Mouse (Mus musculus) myocyte (in vitro differentiated cells): ENCODE measurements around the gene Sppl3. TPM values are rescaled to one million over a fixed set of nuclear protein-coding genes. Genes with fewer than 3 reads are reported as not detected.
A peak's percentile ranks its signal among the peaks of the same experiment; 100 is the strongest.

ENCODE experiments used
- H3K27me3 ChIP-seq: one replicate; pipeline ENCODE4 v1.6.1; 2011; ENCODE audit not compliant: control insufficient read depth, insufficient read depth, insufficient read length
- H3K36me3 ChIP-seq: one replicate; pipeline ENCODE4 v1.6.1; 2011; ENCODE audit not compliant: control insufficient read depth, insufficient read depth
- H3K4me2 ChIP-seq: one replicate; pipeline ENCODE4 v1.6.1; 2011; ENCODE audit warnings: low read depth, control low read depth
- H3K4me3 ChIP-seq: one replicate; pipeline ENCODE4 v1.5.1; 2011; ENCODE audit warnings: mild to moderate bottlenecking, control low read depth, moderate library complexity
- H3K79me2 ChIP-seq: one replicate; pipeline ENCODE4 v1.6.1; 2011; ENCODE audit not compliant: control insufficient read depth, insufficient read depth
- H3ac ChIP-seq: one replicate; pipeline ENCODE4 v1.6.1; 2011; ENCODE audit not compliant: control insufficient read depth, insufficient read length
- CEBPB ChIP-seq: IDR thresholded peaks from 2 replicates; pipeline ENCODE4 v1.6.1; 2011; ENCODE audit warnings: mild to moderate bottlenecking, moderate library complexity; ENCODE audit not compliant: poor library complexity, insufficient read depth, severe bottlenecking
- E2F4 ChIP-seq: IDR thresholded peaks from one replicate; pipeline ENCODE4 v1.6.1; 2011; ENCODE audit warnings: mild to moderate bottlenecking, control low read depth, moderate library complexity; ENCODE audit not compliant: insufficient read depth
- MAX ChIP-seq: IDR thresholded peaks from one replicate; pipeline ENCODE4 v1.6.1; 2011; ENCODE audit warnings: low read depth, mild to moderate bottlenecking, control low read depth
- MYOD1 ChIP-seq, 3 experiments: IDR thresholded peaks; one replicate each; pipeline ENCODE4 v1.6.1; 2011; ENCODE audit warnings: control low read depth in 2 of 3, low read depth in 2 of 3, mild to moderate bottlenecking in 2 of 3, moderate library complexity in 1 of 3; ENCODE audit not compliant: insufficient read length in 2 of 3, control insufficient read depth in 1 of 3
- MYOG ChIP-seq, 3 experiments: IDR thresholded peaks; one replicate each; pipeline ENCODE4 v1.6.1; 2011; ENCODE audit warnings: control low read depth in 2 of 3, low read depth in 2 of 3, mild to moderate bottlenecking in 2 of 3; ENCODE audit not compliant: insufficient read length in 2 of 3, control insufficient read depth in 1 of 3, insufficient read depth in 1 of 3
- POLR2A ChIP-seq: IDR thresholded peaks from one replicate; pipeline ENCODE4 v1.6.1; 2011; ENCODE audit warnings: low read depth, mild to moderate bottlenecking, control low read depth, moderate library complexity; ENCODE audit not compliant: insufficient read length
- POLR2AphosphoS2 ChIP-seq: IDR thresholded peaks from one replicate; pipeline ENCODE4 v1.6.1; 2011; ENCODE audit warnings: low read depth, control low read depth; ENCODE audit not compliant: insufficient read length
- REST ChIP-seq: IDR thresholded peaks from one replicate; pipeline ENCODE4 v1.6.1; 2011; ENCODE audit warnings: mild to moderate bottlenecking, control low read depth, moderate library complexity; ENCODE audit not compliant: insufficient read depth, insufficient read length
- SRF ChIP-seq: IDR thresholded peaks from one replicate; pipeline ENCODE4 v1.6.1; 2011; ENCODE audit warnings: low read depth; ENCODE audit not compliant: control insufficient read depth, insufficient read length
- TCF12 ChIP-seq: IDR thresholded peaks from one replicate; pipeline ENCODE4 v1.6.1; 2011; ENCODE audit warnings: mild to moderate bottlenecking, control low read depth; ENCODE audit not compliant: poor library complexity, insufficient read depth, severe bottlenecking
- TCF3 ChIP-seq: IDR thresholded peaks from one replicate; pipeline ENCODE4 v1.6.1; 2011; ENCODE audit warnings: low read depth, control low read depth; ENCODE audit not compliant: insufficient read length
- USF1 ChIP-seq: IDR thresholded peaks from one replicate; pipeline ENCODE4 v1.6.1; 2011; ENCODE audit warnings: low read depth, mild to moderate bottlenecking, control low read depth, moderate library complexity
- polyA plus RNA-seq: library from polyadenylated mRNA; unstranded; fragments of >200 nt; fragmentation: generic; extraction: Trizol; gene quantifications from one replicate; pipeline ENCODE4 v1.2.1, GENCODE M21; 2012; ENCODE audit warnings: missing spikeins

Sppl3 gene
- polyA plus RNA-seq, 1 experiment: 24.9 TPM

DNA sequence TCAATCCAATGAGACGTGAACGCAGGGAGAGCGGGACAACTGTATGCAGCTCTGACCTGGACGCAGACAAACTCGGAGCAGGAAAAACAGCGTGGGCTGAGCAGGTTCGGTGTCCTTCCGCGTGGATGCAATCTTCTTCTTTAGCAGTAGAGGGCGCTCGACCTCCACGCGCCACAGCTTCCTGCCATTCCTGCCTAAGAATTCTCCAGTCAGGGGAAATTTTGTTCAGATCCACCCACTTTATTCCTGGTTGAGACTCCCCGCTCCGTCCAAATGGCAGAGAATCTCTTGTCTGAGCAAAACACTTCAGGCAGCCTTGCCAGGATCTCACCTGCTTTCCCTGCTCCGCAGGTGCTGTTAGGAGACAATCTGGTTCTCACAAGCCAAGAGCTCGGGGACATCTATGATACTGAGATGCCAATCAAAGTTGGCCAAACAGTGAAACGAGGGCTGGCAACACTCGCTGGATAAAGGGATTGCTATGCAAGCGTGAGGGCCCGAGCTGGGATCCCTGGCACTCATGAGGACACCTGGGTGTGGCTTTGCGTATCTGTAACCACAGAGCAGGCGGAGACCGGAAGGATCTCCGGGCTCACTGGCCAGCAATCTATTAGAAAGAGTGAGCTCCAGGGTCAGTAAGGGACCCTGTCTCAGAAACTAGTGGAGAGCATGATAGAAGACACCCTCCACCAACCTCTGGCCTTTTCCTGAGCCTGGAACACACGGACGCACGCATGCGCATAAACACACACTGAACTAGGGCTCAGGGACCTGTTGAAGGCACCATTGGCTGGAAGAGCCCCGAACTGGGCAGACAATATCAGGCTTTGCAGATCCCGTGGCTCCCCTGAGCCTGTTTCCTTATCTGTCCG is 31.5 kb upstream of the Sppl3 start:
- Histone ChIP-seq H3K36me3 (no peaks in the 10 kb centered on the region), H3K4me3 (peak overlapping the region; percentile 7)
- TF ChIP-seq CEBPB (no peak), USF1 (no peak), E2F4 (no peak), TCF12 (no peak), TCF3 (no peak), MYOG (IDR thresholded peaks at IDR 0.05; ENCODE audit: control insufficient read depth in 1 of 3, insufficient read depth in 1 of 3, insufficient read length in 2 of 3, low read depth in 2 of 3) (no peak), POLR2A (no peak)

DNA sequence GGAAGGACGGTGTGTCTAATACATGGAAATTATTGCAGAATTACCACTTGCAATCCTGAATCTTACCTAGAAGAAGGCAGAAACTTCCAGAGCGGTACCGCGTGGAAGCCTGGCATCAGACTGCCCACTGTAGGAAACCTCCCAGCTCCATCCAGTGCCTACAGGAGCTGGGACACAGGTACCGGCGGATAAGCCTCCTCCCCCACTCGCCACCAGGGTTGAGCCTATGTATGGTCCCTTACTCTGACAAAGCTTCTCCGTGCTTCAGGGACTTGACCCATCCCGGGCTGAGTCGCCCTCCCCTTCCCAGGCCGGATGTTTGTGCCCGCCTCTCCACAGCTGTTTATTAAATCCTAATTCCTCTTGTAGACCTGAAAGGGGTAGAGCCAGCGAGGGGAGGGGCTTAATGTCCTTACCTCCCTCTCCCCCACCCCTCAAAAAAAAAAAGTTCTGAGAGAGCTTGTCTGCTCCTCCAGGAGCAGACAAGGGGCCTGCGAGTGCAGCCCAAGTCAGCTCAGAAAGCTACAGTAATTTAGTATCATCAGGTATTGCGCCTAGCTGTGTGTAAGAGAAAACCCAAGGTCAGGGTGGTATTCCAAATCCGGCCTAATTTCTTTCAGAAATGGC is 30.7 kb upstream of the Sppl3 start:
- H3K27me3 ChIP-seq: no peaks in the 10 kb centered on the region
- H3K36me3 ChIP-seq: no peaks in the 10 kb centered on the region
- no peak overlapping the region for H3ac ChIP-seq
- peak overlapping the region; percentile 7 for H3K4me3 ChIP-seq
- no peaks in the 10 kb centered on the region for H3K79me2 ChIP-seq
- TF ChIP-seq POLR2A (no peak), USF1 (no peak), TCF12 (no peak), MYOD1 (IDR thresholded peaks at IDR 0.05; ENCODE audit: control insufficient read depth in 1 of 3, insufficient read length in 2 of 3, low read depth in 2 of 3) (no peak), MYOG (IDR thresholded peaks at IDR 0.05; ENCODE audit: control insufficient read depth in 1 of 3, insufficient read depth in 1 of 3, insufficient read length in 2 of 3, low read depth in 2 of 3) (no peak), TCF3 (no peak), REST (no peak), E2F4 (no peak), POLR2AphosphoS2 (no peak), SRF (no peak), CEBPB (no peak), MAX (no peak)
- peak overlapping the region; percentile 96 for H3K4me2 ChIP-seq

More for the DNA sequence above, 31.5 kb upstream of the Sppl3 start:
- H3ac ChIP-seq: no peak overlapping the region
- no peaks in the 10 kb centered on the region for H3K27me3 ChIP-seq
- H3K4me2 ChIP-seq: peak overlapping the region; percentile 96
- no peaks in the 10 kb centered on the region for H3K79me2 ChIP-seq

DNA sequence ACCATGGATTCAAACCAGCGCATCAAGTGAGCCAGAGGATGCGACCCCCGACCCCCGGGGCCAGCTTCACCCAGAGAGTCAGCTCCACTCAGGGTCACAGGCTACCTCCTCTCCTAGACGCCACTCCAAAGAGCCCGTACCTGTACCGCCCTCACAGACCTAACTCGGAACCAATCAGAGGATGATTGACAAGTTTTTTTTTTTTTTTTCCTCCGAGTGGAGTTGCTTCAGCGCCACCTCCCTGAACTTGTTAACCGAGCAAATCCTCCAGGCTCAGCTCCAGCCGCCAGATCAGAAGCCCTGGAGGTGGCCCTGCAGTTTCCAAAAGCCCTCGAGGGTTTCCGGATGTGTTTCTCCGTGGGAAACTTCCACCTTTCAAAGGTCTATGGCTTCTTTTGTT is 28.9 kb upstream of the Sppl3 start:
- H3K4me3 ChIP-seq: no peak overlapping the region
- no peaks in the 10 kb centered on the region for H3K27me3 ChIP-seq
- no peak overlapping the region for H3ac ChIP-seq
- TF ChIP-seq POLR2AphosphoS2: no peak
- TF ChIP-seq TCF3: no peak
- TF ChIP-seq MAX: no peak
- no peak for TF ChIP-seq TCF12
- no peak for TF ChIP-seq MYOD1 (IDR thresholded peaks at IDR 0.05; ENCODE audit: control insufficient read depth in 1 of 3, insufficient read length in 2 of 3, low read depth in 2 of 3)
- no peak for TF ChIP-seq MYOG (IDR thresholded peaks at IDR 0.05; ENCODE audit: control insufficient read depth in 1 of 3, insufficient read depth in 1 of 3, insufficient read length in 2 of 3, low read depth in 2 of 3)
- TF ChIP-seq E2F4: no peak
- TF ChIP-seq POLR2A: no peak
- TF ChIP-seq REST: no peak
- no peak for TF ChIP-seq USF1
- TF ChIP-seq CEBPB: no peak
- TF ChIP-seq SRF: no peak
- no peak overlapping the region for H3K4me2 ChIP-seq
- no peaks in the 10 kb centered on the region for H3K79me2 ChIP-seq
- H3K36me3 ChIP-seq: no peaks in the 10 kb centered on the region

DNA sequence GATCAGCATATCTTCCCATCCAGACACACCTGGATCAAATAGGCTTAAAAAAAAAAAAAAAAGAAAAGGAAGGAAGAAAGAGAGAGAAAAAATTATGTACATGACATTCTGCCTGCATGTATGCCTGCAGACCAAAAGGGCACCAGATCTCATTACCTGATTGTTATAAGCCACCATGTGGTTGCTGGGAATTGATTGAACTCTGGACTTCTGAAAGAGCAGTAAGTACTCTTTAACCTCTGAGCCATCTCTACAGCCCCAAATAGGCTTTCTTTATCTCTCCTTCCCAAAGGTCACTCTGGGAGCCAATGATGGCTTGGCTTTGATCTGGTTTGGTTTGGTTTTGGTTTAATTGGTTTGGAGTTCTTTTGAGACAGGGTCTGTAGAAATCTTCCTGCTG is 25.9 kb upstream of the Sppl3 start:
- no peaks in the 10 kb centered on the region for H3K79me2 ChIP-seq
- TF ChIP-seq POLR2A (no peak), TCF3 (no peak), SRF (no peak)
- no peak overlapping the region for H3K4me2 ChIP-seq
- H3K27me3 ChIP-seq: no peaks in the 10 kb centered on the region
- no peak overlapping the region for H3ac ChIP-seq
- no peaks in the 10 kb centered on the region for H3K36me3 ChIP-seq
- no peak overlapping the region for H3K4me3 ChIP-seq

DNA sequence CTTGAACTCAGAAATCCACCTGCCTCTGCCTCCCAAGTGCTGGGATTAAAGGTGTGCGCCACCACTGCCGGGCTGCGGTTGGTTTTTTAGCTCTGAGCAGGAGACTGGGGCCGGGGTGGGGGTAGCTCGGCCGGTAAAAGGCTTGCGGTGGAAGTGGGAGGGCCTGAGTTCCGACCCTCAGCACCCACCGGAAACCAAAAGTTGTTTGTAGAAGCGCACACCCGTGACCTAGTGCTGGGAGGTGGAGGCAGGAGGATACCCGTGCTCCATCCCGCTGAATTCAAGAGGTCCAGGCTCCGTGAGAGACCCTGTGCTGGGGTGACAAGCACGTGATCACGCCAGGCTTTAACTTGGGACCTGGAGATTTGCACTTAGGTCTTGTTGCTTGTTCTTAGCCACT is 14.5 kb upstream of the Sppl3 start:
- TF ChIP-seq MYOG (IDR thresholded peaks at IDR 0.05; ENCODE audit: control insufficient read depth in 1 of 3, insufficient read depth in 1 of 3, insufficient read length in 2 of 3, low read depth in 2 of 3): no peak
- TF ChIP-seq SRF: no peak
- no peak for TF ChIP-seq POLR2AphosphoS2
- no peak for TF ChIP-seq REST
- no peak for TF ChIP-seq E2F4
- TF ChIP-seq CEBPB: no peak
- no peak for TF ChIP-seq MYOD1 (IDR thresholded peaks at IDR 0.05; ENCODE audit: control insufficient read depth in 1 of 3, insufficient read length in 2 of 3, low read depth in 2 of 3)
- no peak for TF ChIP-seq USF1
- TF ChIP-seq TCF12: no peak
- TF ChIP-seq POLR2A: no peak
- no peak for TF ChIP-seq TCF3
- TF ChIP-seq MAX: no peak
- H3ac ChIP-seq: no peak overlapping the region
- no peaks in the 10 kb centered on the region for H3K36me3 ChIP-seq
- H3K79me2 ChIP-seq: no peaks in the 10 kb centered on the region
- H3K27me3 ChIP-seq: peaks cover 7% of the 10 kb centered on the region
- no peak overlapping the region for H3K4me2 ChIP-seq
- H3K4me3 ChIP-seq: no peak overlapping the region
